Mouse (Mus musculus) left cerebral cortex, adult 11 months (tissue): Measurements from ENCODE around the gene Hat1.

Source experiments
- DNase-seq: peaks from one replicate; pipeline ENCODE4 v3.0.0; 2022; ENCODE audit warnings: low spot score

Gene Hat1

GRCm38 (mm10) chr2:71462553-71462952 is 73.8 kb downstream of the Hat1 start:
- no peak for DNase-seq

GRCm38 (mm10) chr2:71466103-71466502 is 77.3 kb downstream of the Hat1 start:
- DNase-seq = no peak

- no peak for DNase-seq
Observed at GRCm38 (mm10) chr2:71466861-71467450, 78.2 kb downstream of the Hat1 start.

- DNase-seq = no peak
Observed at GRCm38 (mm10) chr2:71471094-71471493, 82.3 kb downstream of the Hat1 start.

GRCm38 (mm10) chr2:71473830-71474229 is 85.1 kb downstream of the Hat1 start:
- DNase-seq = no peak

GRCm38 (mm10) chr2:71474345-71474744 is 85.6 kb downstream of the Hat1 start:
- DNase-seq = no peak

- no peak for DNase-seq
Observed at GRCm38 (mm10) chr2:71475311-71475710, 86.6 kb downstream of the Hat1 start.

- DNase-seq = no peak
Observed at GRCm38 (mm10) chr2:71475760-71476159, 87.0 kb downstream of the Hat1 start.

- no peak for DNase-seq
Observed at GRCm38 (mm10) chr2:71477787-71478186, 89.0 kb downstream of the Hat1 start.

- no peak for DNase-seq
Observed at GRCm38 (mm10) chr2:71479917-71480316, 91.2 kb downstream of the Hat1 start.

GRCm38 (mm10) chr2:71481825-71482224 is 93.1 kb downstream of the Hat1 start:
- no peak for DNase-seq

GRCm38 (mm10) chr2:71483046-71483716 is 94.4 kb downstream of the Hat1 start:
- DNase-seq = no peak

- DNase-seq = no peak
Observed at GRCm38 (mm10) chr2:71483717-71484066, 94.9 kb downstream of the Hat1 start.
